Mouse (Mus musculus) myocyte (in vitro differentiated cells): ENCODE results near the gene Slc35d1. TPM values are rescaled to one million over a fixed set of nuclear protein-coding genes. Genes with fewer than 3 reads are reported as not detected.
"Not testable (repeated sequence)": the region's sequence is repeated elsewhere in the genome, so short reads cannot be mapped to it uniquely, and the experiment has no call there.

Experiments
- H3K27me3 ChIP-seq: one replicate; pipeline ENCODE4 v1.6.1; 2011; ENCODE audit not compliant: control insufficient read depth, insufficient read depth, insufficient read length
- H3K36me3 ChIP-seq: one replicate; pipeline ENCODE4 v1.6.1; 2011; ENCODE audit not compliant: control insufficient read depth, insufficient read depth
- H3K4me2 ChIP-seq: one replicate; pipeline ENCODE4 v1.6.1; 2011; ENCODE audit warnings: low read depth, control low read depth
- H3K4me3 ChIP-seq: one replicate; pipeline ENCODE4 v1.5.1; 2011; ENCODE audit warnings: mild to moderate bottlenecking, control low read depth, moderate library complexity
- H3K79me2 ChIP-seq: one replicate; pipeline ENCODE4 v1.6.1; 2011; ENCODE audit not compliant: control insufficient read depth, insufficient read depth
- H3ac ChIP-seq: one replicate; pipeline ENCODE4 v1.6.1; 2011; ENCODE audit not compliant: control insufficient read depth, insufficient read length
- CEBPB ChIP-seq: IDR thresholded peaks from 2 replicates; pipeline ENCODE4 v1.6.1; 2011; ENCODE audit warnings: mild to moderate bottlenecking, moderate library complexity; ENCODE audit not compliant: poor library complexity, insufficient read depth, severe bottlenecking
- E2F4 ChIP-seq: IDR thresholded peaks from one replicate; pipeline ENCODE4 v1.6.1; 2011; ENCODE audit warnings: mild to moderate bottlenecking, control low read depth, moderate library complexity; ENCODE audit not compliant: insufficient read depth
- MAX ChIP-seq: IDR thresholded peaks from one replicate; pipeline ENCODE4 v1.6.1; 2011; ENCODE audit warnings: low read depth, mild to moderate bottlenecking, control low read depth
- MYOD1 ChIP-seq, 3 experiments: IDR thresholded peaks; one replicate each; pipeline ENCODE4 v1.6.1; 2011; ENCODE audit warnings: control low read depth in 2 of 3, low read depth in 2 of 3, mild to moderate bottlenecking in 2 of 3, moderate library complexity in 1 of 3; ENCODE audit not compliant: insufficient read length in 2 of 3, control insufficient read depth in 1 of 3
- MYOG ChIP-seq, 3 experiments: IDR thresholded peaks; one replicate each; pipeline ENCODE4 v1.6.1; 2011; ENCODE audit warnings: control low read depth in 2 of 3, low read depth in 2 of 3, mild to moderate bottlenecking in 2 of 3; ENCODE audit not compliant: insufficient read length in 2 of 3, control insufficient read depth in 1 of 3, insufficient read depth in 1 of 3
- POLR2A ChIP-seq: IDR thresholded peaks from one replicate; pipeline ENCODE4 v1.6.1; 2011; ENCODE audit warnings: low read depth, mild to moderate bottlenecking, control low read depth, moderate library complexity; ENCODE audit not compliant: insufficient read length
- POLR2AphosphoS2 ChIP-seq: IDR thresholded peaks from one replicate; pipeline ENCODE4 v1.6.1; 2011; ENCODE audit warnings: low read depth, control low read depth; ENCODE audit not compliant: insufficient read length
- REST ChIP-seq: IDR thresholded peaks from one replicate; pipeline ENCODE4 v1.6.1; 2011; ENCODE audit warnings: mild to moderate bottlenecking, control low read depth, moderate library complexity; ENCODE audit not compliant: insufficient read depth, insufficient read length
- SRF ChIP-seq: IDR thresholded peaks from one replicate; pipeline ENCODE4 v1.6.1; 2011; ENCODE audit warnings: low read depth; ENCODE audit not compliant: control insufficient read depth, insufficient read length
- TCF12 ChIP-seq: IDR thresholded peaks from one replicate; pipeline ENCODE4 v1.6.1; 2011; ENCODE audit warnings: mild to moderate bottlenecking, control low read depth; ENCODE audit not compliant: poor library complexity, insufficient read depth, severe bottlenecking
- TCF3 ChIP-seq: IDR thresholded peaks from one replicate; pipeline ENCODE4 v1.6.1; 2011; ENCODE audit warnings: low read depth, control low read depth; ENCODE audit not compliant: insufficient read length
- USF1 ChIP-seq: IDR thresholded peaks from one replicate; pipeline ENCODE4 v1.6.1; 2011; ENCODE audit warnings: low read depth, mild to moderate bottlenecking, control low read depth, moderate library complexity
- polyA plus RNA-seq: library from polyadenylated mRNA; unstranded; fragments of >200 nt; fragmentation: generic; extraction: Trizol; gene quantifications from one replicate; pipeline ENCODE4 v1.2.1, GENCODE M21; 2012; ENCODE audit warnings: missing spikeins

Slc35d1 gene
- polyA plus RNA-seq, 1 experiment: 4.2 TPM

DNA sequence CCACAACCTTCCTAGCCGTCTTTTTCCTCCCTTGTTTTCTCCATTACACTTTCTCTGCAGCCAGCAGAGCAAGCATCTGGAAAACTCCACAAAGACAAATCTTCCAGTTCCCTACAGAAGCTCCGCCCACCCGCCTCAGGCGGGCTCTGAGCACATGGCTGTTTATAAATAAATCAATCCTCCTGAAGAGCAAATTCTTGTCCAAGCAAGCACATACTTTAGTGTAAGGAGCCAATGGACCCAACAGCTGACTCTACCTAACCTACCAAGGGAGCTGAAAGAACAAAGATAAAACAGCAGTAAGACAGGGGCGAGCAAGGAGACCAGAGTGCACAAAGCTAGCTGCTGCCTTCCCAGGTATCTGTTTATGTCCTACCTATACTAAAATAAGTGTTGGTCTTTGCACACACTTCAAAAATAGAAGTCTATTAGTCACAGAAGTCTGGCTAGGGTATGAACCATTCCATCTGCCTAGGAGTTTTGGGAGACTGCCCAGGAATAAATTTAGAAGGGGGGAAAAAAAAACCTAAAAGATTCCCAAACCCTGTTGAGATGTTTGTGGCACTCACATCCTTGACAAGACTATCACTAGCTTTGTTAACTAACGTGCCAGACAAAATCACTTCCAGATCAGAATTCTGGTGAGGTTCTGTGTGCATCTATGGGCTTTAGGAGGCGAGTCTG is 36.2 kb downstream of the Slc35d1 start:
- Histone ChIP-seq H3ac (no peak overlapping the region), H3K36me3 (peaks cover 6% of the 10 kb centered on the region), H3K4me3 (no peak overlapping the region), H3K79me2 (no peaks in the 10 kb centered on the region), H3K4me2 (no peak overlapping the region), H3K27me3 (no peaks in the 10 kb centered on the region)
- TF ChIP-seq POLR2AphosphoS2 (no peak), E2F4 (no peak), SRF (no peak), TCF3 (no peak), MYOD1 (IDR thresholded peaks at IDR 0.05; ENCODE audit: control insufficient read depth in 1 of 3, insufficient read length in 2 of 3, low read depth in 2 of 3) (no peak), REST (no peak), USF1 (no peak), CEBPB (no peak), MYOG (IDR thresholded peaks at IDR 0.05; ENCODE audit: control insufficient read depth in 1 of 3, insufficient read depth in 1 of 3, insufficient read length in 2 of 3, low read depth in 2 of 3) (no peak), MAX (no peak), TCF12 (no peak), POLR2A (no peak)

DNA sequence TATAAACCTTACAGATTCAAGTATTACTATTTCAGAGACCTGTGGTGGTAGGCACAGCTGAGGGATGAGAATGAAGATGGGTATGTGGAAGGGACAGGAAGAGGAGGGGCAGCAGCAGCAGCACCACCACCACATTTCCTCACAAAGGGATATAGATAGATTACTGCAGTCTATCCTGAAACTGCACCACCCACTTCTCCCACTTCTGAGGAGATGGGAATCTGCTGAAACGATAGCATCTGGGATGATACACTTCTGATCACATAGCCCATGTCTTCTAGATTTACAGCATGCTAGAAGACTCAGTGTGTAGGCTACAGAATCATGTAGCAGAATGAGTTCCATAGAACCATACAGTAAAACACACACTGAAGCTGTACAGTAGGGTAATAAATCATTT is 37.3 kb downstream of the Slc35d1 start:
- H3K79me2 ChIP-seq: no peaks in the 10 kb centered on the region
- TF ChIP-seq POLR2A: no peak
- no peak for TF ChIP-seq TCF12
- TF ChIP-seq MAX: no peak
- TF ChIP-seq MYOG (IDR thresholded peaks at IDR 0.05; ENCODE audit: control insufficient read depth in 1 of 3, insufficient read depth in 1 of 3, insufficient read length in 2 of 3, low read depth in 2 of 3): no peak
- no peak for TF ChIP-seq SRF
- TF ChIP-seq TCF3: no peak
- no peak for TF ChIP-seq MYOD1 (IDR thresholded peaks at IDR 0.05; ENCODE audit: control insufficient read depth in 1 of 3, insufficient read length in 2 of 3, low read depth in 2 of 3)
- no peak for TF ChIP-seq POLR2AphosphoS2
- no peak for TF ChIP-seq CEBPB
- TF ChIP-seq USF1: no peak
- TF ChIP-seq E2F4: no peak
- no peak for TF ChIP-seq REST
- no peaks in the 10 kb centered on the region for H3K27me3 ChIP-seq
- H3K36me3 ChIP-seq: peaks cover 5% of the 10 kb centered on the region
- H3K4me3 ChIP-seq: no peak overlapping the region
- H3ac ChIP-seq: no peak overlapping the region
- H3K4me2 ChIP-seq: no peak overlapping the region

DNA sequence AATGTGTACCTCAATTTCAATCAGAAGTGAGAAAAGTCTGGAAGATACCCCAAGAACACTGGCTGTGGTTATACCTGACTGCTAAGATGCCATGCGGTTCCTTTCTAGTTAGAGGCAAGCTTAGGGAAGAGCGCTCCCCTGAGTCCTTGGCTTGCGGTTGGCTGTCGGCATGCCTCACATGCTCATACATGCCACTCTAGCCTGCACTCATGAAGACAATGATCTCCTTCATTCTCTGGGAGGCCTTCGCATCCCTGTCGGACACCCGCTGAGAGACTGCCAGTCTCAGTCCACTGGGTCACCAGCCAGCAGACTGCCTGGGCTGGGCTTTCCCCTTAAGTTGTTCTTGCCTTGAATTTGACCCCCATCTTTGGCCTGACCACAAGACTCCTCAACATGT is 41.0 kb downstream of the Slc35d1 start:
- no peaks in the 10 kb centered on the region for H3K27me3 ChIP-seq
- H3K4me3 ChIP-seq: no peak overlapping the region
- peaks cover 11% of the 10 kb centered on the region for H3K36me3 ChIP-seq
- no peak for TF ChIP-seq USF1
- no peak for TF ChIP-seq MAX
- TF ChIP-seq CEBPB: no peak
- TF ChIP-seq TCF12: no peak
- TF ChIP-seq TCF3: no peak
- H3K4me2 ChIP-seq: no peak overlapping the region
- H3ac ChIP-seq: no peak overlapping the region
- H3K79me2 ChIP-seq: no peaks in the 10 kb centered on the region

DNA sequence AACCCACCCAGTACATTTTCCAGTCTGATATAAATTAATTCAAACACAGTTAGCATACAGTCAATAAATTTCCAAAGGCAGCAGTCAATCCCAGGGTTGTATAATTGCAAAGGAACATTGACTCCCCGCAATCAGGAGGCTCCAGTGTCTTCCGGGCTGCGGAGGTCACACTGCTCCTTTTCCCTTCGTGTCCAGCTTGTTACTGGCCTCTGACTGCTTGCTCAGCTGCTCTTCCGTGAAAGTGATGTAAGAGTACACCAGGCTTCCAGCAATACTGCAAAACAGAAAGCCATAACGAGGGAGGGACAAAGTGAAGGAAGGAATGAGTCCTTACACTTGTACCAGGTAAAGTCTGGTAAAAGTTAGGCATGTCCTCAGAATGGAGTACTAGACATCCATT is 41.5 kb downstream of the Slc35d1 start:
- peaks cover 11% of the 10 kb centered on the region for H3K36me3 ChIP-seq
- H3K79me2 ChIP-seq: no peaks in the 10 kb centered on the region
- no peak overlapping the region for H3ac ChIP-seq
- no peaks in the 10 kb centered on the region for H3K27me3 ChIP-seq
- no peak overlapping the region for H3K4me2 ChIP-seq
- no peak overlapping the region for H3K4me3 ChIP-seq
- TF ChIP-seq REST (no peak), CEBPB (no peak), E2F4 (no peak), MYOD1 (IDR thresholded peaks at IDR 0.05; ENCODE audit: control insufficient read depth in 1 of 3, insufficient read length in 2 of 3, low read depth in 2 of 3) (no peak), MYOG (IDR thresholded peaks at IDR 0.05; ENCODE audit: control insufficient read depth in 1 of 3, insufficient read depth in 1 of 3, insufficient read length in 2 of 3, low read depth in 2 of 3) (no peak), TCF12 (no peak), TCF3 (no peak), POLR2A (no peak)

DNA sequence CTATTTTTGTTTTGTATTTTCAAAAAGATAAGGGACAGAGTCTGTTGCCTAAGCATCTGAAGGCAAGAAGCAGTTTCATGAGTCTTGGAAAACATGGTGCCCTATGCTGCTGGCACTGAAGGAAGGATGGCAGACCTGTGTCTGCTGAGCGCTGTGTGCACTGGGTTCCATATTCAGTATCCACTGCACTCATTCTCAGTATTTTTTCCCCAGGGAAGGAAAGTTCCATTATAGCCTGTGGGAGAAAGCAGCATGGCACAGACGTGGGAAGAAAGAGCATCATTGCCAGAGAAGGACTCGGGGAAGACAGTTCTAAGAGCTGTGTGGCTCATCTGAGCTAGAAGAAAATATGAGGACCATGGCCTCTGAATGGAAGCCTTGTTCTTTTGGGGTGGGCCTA is 43.7 kb downstream of the Slc35d1 start:
- no peaks in the 10 kb centered on the region for H3K27me3 ChIP-seq
- no peak overlapping the region for H3ac ChIP-seq
- no peak overlapping the region for H3K4me3 ChIP-seq
- no peaks in the 10 kb centered on the region for H3K79me2 ChIP-seq
- TF ChIP-seq REST: no peak
- TF ChIP-seq MYOG (IDR thresholded peaks at IDR 0.05; ENCODE audit: control insufficient read depth in 1 of 3, insufficient read depth in 1 of 3, insufficient read length in 2 of 3, low read depth in 2 of 3): no peak
- TF ChIP-seq CEBPB: no peak
- TF ChIP-seq POLR2A: no peak
- no peak for TF ChIP-seq SRF
- no peak overlapping the region for H3K4me2 ChIP-seq
- peaks cover 11% of the 10 kb centered on the region for H3K36me3 ChIP-seq

DNA sequence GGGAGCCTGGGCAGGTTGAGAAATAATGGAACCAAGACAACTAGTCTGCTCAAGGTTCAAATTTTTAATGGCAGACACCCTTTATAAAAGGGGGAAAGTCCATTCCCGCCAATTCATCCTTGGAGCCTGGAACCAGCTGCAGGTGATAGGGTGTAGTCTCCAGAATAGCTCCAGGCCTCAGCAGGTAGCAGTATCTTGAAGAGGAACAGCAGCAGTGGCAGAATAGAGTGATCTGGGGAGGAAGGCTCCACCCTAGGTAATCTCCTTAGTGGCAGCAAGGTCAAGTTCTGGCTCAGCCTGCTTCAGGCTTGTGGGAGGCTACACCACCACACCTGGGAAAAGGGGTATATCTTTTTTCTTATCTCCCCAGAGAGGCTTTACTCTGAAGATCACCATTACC is 48.8 kb downstream of the Slc35d1 start:
- H3K79me2 ChIP-seq, H3K27me3 ChIP-seq, H3ac ChIP-seq, H3K4me3 ChIP-seq, H3K4me2 ChIP-seq: not testable (repeated sequence)
- H3K36me3 ChIP-seq: peaks cover 20% of the 10 kb centered on the region
